Mouse (Mus musculus): ENCODE measurements around the gene Mkln1. TPM values are rescaled to one million over a fixed set of nuclear protein-coding genes. Genes with fewer than 3 reads are reported as not detected.

Gene Mkln1
- polyA plus RNA-seq, 1 experiment, result 67.4 TPM

DNA sequence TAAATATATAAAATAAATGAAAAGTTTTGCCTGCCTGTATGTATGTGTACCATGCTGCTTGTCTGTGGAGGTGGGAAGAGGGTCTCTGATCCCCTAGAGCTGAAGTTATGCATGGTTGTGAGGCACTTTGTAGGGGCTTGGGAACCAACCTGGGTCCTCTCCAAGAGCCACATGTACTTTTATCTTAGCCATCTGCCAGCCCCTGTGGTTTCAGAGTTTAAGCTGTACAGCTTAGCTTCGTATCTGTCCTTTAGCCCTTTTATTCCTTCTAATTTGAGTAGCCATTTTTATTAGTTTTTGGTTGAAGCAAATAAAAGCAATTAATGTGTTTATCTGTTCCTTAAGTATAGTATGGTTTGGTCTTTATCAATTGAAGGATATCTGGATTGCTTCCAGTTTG, 12.5 kb downstream of the Mkln1 start:
- TF ChIP-seq POLR2A (IDR thresholded peaks at IDR 0.05; ENCODE audit: insufficient read length, low read depth) (no peak), TCF3 (IDR thresholded peaks at IDR 0.05; ENCODE audit: insufficient read length, low read depth) (no peak)
- no peaks in the 10 kb centered on the region for H3K36me3 ChIP-seq (ENCODE audit: control insufficient read depth, insufficient read depth)
- no peak overlapping the region for H3K4me3 ChIP-seq
- H3K79me2 ChIP-seq (ENCODE audit: control insufficient read depth, insufficient read depth), result peaks cover 100% of the 10 kb centered on the region
- H3ac ChIP-seq (ENCODE audit: control insufficient read depth, insufficient read length), result no peak overlapping the region
- H3K4me2 ChIP-seq (ENCODE audit: low read depth), result no peak overlapping the region
- no peaks in the 10 kb centered on the region for H3K27me3 ChIP-seq (ENCODE audit: control insufficient read depth, insufficient read depth, insufficient read length)

- Histone ChIP-seq H3K36me3 (ENCODE audit: control insufficient read depth, insufficient read depth) (no peaks in the 10 kb centered on the region), H3ac (ENCODE audit: control insufficient read depth, insufficient read length) (no peak overlapping the region), H3K4me3 (no peak overlapping the region), H3K4me2 (ENCODE audit: low read depth) (no peak overlapping the region), H3K27me3 (ENCODE audit: control insufficient read depth, insufficient read depth, insufficient read length) (no peaks in the 10 kb centered on the region), H3K79me2 (ENCODE audit: control insufficient read depth, insufficient read depth) (peaks cover 100% of the 10 kb centered on the region)
- no peak for TF ChIP-seq SRF (IDR thresholded peaks at IDR 0.05; ENCODE audit: control insufficient read depth, insufficient read length, low read depth)
- no peak for TF ChIP-seq TCF3 (IDR thresholded peaks at IDR 0.05; ENCODE audit: insufficient read length, low read depth)
- TF ChIP-seq POLR2AphosphoS2 (IDR thresholded peaks at IDR 0.05; ENCODE audit: insufficient read length, low read depth), result no peak
- no peak for TF ChIP-seq MAX (IDR thresholded peaks at IDR 0.05; ENCODE audit: low read depth)
- no peak for TF ChIP-seq TCF12 (IDR thresholded peaks at IDR 0.05; ENCODE audit: insufficient read depth, poor library complexity, severe bottlenecking)
- TF ChIP-seq MYOD1 (IDR thresholded peaks at IDR 0.05; ENCODE audit: control insufficient read depth in 1 of 3, insufficient read length in 2 of 3, low read depth in 2 of 3), result no peak
- no peak for TF ChIP-seq CEBPB (IDR thresholded peaks at IDR 0.05; ENCODE audit: insufficient read depth, poor library complexity, severe bottlenecking)
- no peak for TF ChIP-seq MYOG (IDR thresholded peaks at IDR 0.05; ENCODE audit: control insufficient read depth in 1 of 3, insufficient read depth in 1 of 3, insufficient read length in 2 of 3, low read depth in 2 of 3)
- no peak for TF ChIP-seq USF1 (IDR thresholded peaks at IDR 0.05; ENCODE audit: low read depth)
- TF ChIP-seq E2F4 (IDR thresholded peaks at IDR 0.05; ENCODE audit: insufficient read depth), result no peak
Observed at GRCm38 (mm10) chr6:31412487-31412886, 14.0 kb downstream of the Mkln1 start.

DNA sequence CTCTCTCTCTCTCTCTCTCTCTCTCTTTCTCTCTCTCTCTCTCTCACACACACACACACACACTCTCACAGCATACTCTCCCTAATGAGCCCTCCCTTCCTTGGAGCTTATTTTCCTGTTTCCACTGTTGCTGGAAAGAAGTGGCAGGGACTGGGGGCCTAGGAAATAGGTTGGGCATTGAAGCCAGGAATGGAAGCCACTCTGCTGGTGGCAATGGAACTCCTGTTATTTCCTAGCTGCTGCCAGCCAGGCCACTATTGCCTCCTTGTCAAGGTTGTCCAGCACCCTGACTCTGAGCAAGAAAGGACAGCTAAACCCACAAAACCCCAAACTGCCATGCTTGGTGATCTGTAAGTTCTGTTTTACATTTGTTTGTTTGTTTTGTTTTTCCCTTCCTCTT, 15.0 kb downstream of the Mkln1 start:
- H3K79me2 ChIP-seq (ENCODE audit: control insufficient read depth, insufficient read depth), result peaks cover 100% of the 10 kb centered on the region
- H3K4me2 ChIP-seq (ENCODE audit: low read depth), result no peak overlapping the region
- no peak overlapping the region for H3ac ChIP-seq (ENCODE audit: control insufficient read depth, insufficient read length)
- TF ChIP-seq USF1 (IDR thresholded peaks at IDR 0.05; ENCODE audit: low read depth), result no peak
- no peak overlapping the region for H3K4me3 ChIP-seq
- no peaks in the 10 kb centered on the region for H3K36me3 ChIP-seq (ENCODE audit: control insufficient read depth, insufficient read depth)
- H3K27me3 ChIP-seq (ENCODE audit: control insufficient read depth, insufficient read depth, insufficient read length), result no peaks in the 10 kb centered on the region

DNA sequence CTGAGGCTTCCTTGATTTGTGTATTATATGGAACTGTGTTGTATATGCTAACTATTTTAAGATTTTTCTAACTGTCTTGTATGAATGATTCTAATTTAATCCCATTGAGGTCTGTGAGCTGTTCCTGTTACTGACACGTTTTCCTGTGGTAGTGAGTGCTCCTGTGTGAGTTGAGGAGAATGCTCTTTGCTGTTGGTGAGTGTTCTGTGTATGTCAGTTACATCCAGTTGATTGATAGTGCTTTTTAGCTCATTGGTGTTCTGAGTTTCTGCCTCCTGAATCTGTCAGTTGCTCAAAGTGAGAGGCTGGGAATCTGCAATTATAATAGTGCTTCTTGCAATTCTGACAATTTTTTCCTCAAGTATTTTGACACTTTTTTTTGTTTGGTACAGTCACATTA, 15.8 kb downstream of the Mkln1 start:
- Histone ChIP-seq H3K4me2 (ENCODE audit: low read depth) (no peak overlapping the region), H3K27me3 (ENCODE audit: control insufficient read depth, insufficient read depth, insufficient read length) (no peaks in the 10 kb centered on the region), H3K4me3 (no peak overlapping the region), H3K79me2 (ENCODE audit: control insufficient read depth, insufficient read depth) (peaks cover 98% of the 10 kb centered on the region), H3ac (ENCODE audit: control insufficient read depth, insufficient read length) (no peak overlapping the region), H3K36me3 (ENCODE audit: control insufficient read depth, insufficient read depth) (no peaks in the 10 kb centered on the region)
- TF ChIP-seq SRF (IDR thresholded peaks at IDR 0.05; ENCODE audit: control insufficient read depth, insufficient read length, low read depth) (no peak), USF1 (IDR thresholded peaks at IDR 0.05; ENCODE audit: low read depth) (no peak), CEBPB (IDR thresholded peaks at IDR 0.05; ENCODE audit: insufficient read depth, poor library complexity, severe bottlenecking) (no peak), MAX (IDR thresholded peaks at IDR 0.05; ENCODE audit: low read depth) (no peak), TCF3 (IDR thresholded peaks at IDR 0.05; ENCODE audit: insufficient read length, low read depth) (no peak), MYOD1 (IDR thresholded peaks at IDR 0.05; ENCODE audit: control insufficient read depth in 1 of 3, insufficient read length in 2 of 3, low read depth in 2 of 3) (no peak), TCF12 (IDR thresholded peaks at IDR 0.05; ENCODE audit: insufficient read depth, poor library complexity, severe bottlenecking) (no peak), E2F4 (IDR thresholded peaks at IDR 0.05; ENCODE audit: insufficient read depth) (no peak), POLR2A (IDR thresholded peaks at IDR 0.05; ENCODE audit: insufficient read length, low read depth) (no peak), POLR2AphosphoS2 (IDR thresholded peaks at IDR 0.05; ENCODE audit: insufficient read length, low read depth) (no peak), MYOG (IDR thresholded peaks at IDR 0.05; ENCODE audit: control insufficient read depth in 1 of 3, insufficient read depth in 1 of 3, insufficient read length in 2 of 3, low read depth in 2 of 3) (no peak), REST (IDR thresholded peaks at IDR 0.05; ENCODE audit: insufficient read depth, insufficient read length) (no peak)

GRCm38 (mm10) chr6:31425428-31425827, 26.9 kb downstream of the Mkln1 start:
- TF ChIP-seq TCF12 (IDR thresholded peaks at IDR 0.05; ENCODE audit: insufficient read depth, poor library complexity, severe bottlenecking) (no peak), POLR2A (IDR thresholded peaks at IDR 0.05; ENCODE audit: insufficient read length, low read depth) (no peak), CEBPB (IDR thresholded peaks at IDR 0.05; ENCODE audit: insufficient read depth, poor library complexity, severe bottlenecking) (no peak)
- Histone ChIP-seq H3K27me3 (ENCODE audit: control insufficient read depth, insufficient read depth, insufficient read length) (no peaks in the 10 kb centered on the region), H3ac (ENCODE audit: control insufficient read depth, insufficient read length) (no peak overlapping the region), H3K4me3 (no peak overlapping the region), H3K4me2 (ENCODE audit: low read depth) (no peak overlapping the region), H3K36me3 (ENCODE audit: control insufficient read depth, insufficient read depth) (peaks cover 14% of the 10 kb centered on the region), H3K79me2 (ENCODE audit: control insufficient read depth, insufficient read depth) (peaks cover 23% of the 10 kb centered on the region)

- peaks cover 5% of the 10 kb centered on the region for H3K79me2 ChIP-seq (ENCODE audit: control insufficient read depth, insufficient read depth)
- no peak overlapping the region for H3ac ChIP-seq (ENCODE audit: control insufficient read depth, insufficient read length)
- H3K36me3 ChIP-seq (ENCODE audit: control insufficient read depth, insufficient read depth), result peaks cover 8% of the 10 kb centered on the region
- no peaks in the 10 kb centered on the region for H3K27me3 ChIP-seq (ENCODE audit: control insufficient read depth, insufficient read depth, insufficient read length)
- H3K4me3 ChIP-seq, result no peak overlapping the region
- no peak overlapping the region for H3K4me2 ChIP-seq (ENCODE audit: low read depth)
- TF ChIP-seq REST (IDR thresholded peaks at IDR 0.05; ENCODE audit: insufficient read depth, insufficient read length) (no peak), TCF12 (IDR thresholded peaks at IDR 0.05; ENCODE audit: insufficient read depth, poor library complexity, severe bottlenecking) (no peak), CEBPB (IDR thresholded peaks at IDR 0.05; ENCODE audit: insufficient read depth, poor library complexity, severe bottlenecking) (no peak), MYOG (IDR thresholded peaks at IDR 0.05; ENCODE audit: control insufficient read depth in 1 of 3, insufficient read depth in 1 of 3, insufficient read length in 2 of 3, low read depth in 2 of 3) (no peak)
Observed at GRCm38 (mm10) chr6:31437264-31437663, 38.7 kb downstream of the Mkln1 start.
